Mouse (Mus musculus) embryo, embryonic 10 days (tissue): ENCODE measurements around the gene Ccdc153.

Experiments used
- DNase-seq: peaks from one replicate; pipeline ENCODE4 v3.0.0-alpha.2; 2015; ENCODE audit warnings: low spot score

Ccdc153 gene

GRCm38 (mm10) chr9:44240399-44240798 lies at the start of gene Ccdc153:
Ccdc153 (plus strand) TSS chr9:44240676.
- DNase-seq: no peak

GRCm38 (mm10) chr9:44191166-44191565 lies 49.3 kb upstream of the Ccdc153 start:
- DNase-seq: no peak

DNA sequence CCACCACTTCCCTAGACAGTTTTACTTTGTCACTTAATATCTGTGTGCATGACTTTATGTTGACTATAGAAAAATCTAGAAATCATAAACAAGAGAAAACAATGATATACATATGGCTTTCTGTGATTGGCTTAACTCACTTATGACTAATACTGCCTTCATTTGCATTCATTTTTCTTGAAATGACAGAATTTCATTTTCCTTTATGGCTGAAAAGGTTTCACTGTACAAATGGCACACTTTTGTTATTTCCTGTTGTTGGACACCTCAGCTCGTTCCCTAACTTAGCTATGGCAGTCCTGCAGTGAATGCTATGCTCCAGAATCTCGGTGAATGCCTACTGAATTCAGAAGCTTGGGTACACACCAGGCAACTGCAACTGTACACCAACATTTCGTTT lies 48.2 kb upstream of the Ccdc153 start:
- no peak for DNase-seq

DNA sequence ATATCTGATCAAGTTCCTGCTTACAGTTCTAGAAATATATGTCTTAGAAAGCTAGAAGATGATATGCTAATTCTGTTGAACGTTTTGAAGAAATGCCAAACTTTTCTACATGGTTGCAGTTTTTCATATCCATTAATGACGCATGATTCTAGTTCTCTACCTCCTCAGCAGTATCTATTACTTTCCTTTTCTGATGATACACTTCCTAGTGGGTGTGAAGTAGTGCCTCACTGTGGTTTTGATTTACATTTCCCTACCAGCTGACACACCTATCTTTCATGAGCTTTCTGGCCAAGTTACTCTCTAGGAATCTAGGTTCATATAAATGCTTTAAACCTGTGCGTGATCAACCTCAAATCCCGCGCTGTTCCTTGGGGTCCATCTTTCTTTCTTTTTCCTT lies 47.7 kb upstream of the Ccdc153 start:
- DNase-seq: no peak

DNA sequence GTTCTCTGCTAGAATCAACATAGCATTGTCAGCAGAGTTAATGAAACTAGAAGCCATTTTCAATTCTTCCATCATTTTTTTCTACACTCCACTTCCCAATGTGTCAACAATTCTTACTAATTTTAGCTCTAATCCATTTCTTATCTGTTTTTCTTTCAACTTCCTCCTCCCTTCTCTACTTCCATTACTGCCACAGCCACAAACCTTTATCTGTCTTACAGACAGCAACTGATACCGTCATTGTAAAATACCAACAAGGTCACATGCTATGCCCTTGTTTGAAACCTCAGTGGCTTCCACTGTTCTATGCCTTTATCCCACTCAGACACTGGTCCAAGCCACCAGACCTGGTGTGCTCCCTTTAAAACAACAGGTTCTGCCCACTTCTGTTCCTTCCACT lies 46.5 kb upstream of the Ccdc153 start:
- no peak for DNase-seq

DNA sequence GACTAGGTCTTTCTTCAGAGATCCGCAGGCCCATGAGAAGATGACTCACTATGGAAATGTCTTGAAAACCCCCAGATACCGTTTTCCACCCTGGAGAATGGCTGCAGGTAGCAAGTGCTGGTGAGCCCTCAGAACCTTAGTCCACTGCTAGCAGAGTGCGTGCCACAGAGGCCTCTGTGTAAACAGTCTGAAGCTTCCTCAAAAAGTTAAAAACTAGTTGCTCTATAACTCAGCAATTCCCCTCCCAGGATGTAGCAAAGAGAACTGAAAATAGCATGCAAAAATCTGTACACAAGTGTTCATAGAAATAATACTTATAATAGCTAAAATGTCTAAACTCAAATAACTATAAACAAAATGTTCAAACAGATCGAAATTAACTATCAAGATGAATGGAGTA lies 44.1 kb upstream of the Ccdc153 start:
- no peak for DNase-seq

DNA sequence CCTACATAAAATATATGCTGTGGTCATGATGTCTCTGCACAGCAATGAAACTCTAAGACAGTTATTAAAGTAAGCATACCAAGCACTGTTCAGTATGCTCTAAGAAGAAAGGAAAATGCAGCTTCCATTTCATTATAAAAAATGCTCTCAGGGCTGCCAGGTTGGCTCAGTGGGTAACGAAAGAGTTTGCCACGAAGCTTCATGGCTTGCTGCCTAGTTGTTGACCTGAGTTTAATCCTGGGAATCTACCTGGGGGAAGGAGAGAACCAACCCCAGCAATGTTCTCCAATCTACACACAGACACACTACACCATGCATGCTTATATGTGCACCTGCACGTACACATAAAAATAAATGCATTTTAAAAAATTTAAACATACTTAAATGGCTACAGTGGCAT lies 41.3 kb upstream of the Ccdc153 start:
- no peak for DNase-seq

DNA sequence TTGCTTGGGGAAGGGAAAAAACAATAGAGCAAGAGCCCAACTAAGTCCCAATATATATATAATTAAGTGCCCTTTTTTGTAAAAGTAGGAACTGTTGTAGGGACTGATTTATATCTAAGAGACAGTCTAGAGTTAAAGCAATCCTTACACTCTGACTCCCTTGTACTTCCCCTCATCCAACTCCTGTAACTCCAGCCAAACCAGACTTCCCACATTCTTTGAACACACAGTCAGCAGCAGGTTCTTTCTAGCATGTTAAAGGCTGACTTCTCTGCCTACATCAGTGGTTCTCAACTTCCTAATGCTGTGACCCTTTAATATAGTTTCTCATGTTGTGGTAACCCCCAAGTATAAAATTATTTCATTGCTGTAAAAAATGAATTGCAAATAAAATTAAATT lies 40.9 kb upstream of the Ccdc153 start:
- peak; percentile 19 for DNase-seq

- DNase-seq: no peak
These were observed 40.0 kb upstream of the Ccdc153 start for GRCm38 (mm10) chr9:44200458-44200857.

DNA sequence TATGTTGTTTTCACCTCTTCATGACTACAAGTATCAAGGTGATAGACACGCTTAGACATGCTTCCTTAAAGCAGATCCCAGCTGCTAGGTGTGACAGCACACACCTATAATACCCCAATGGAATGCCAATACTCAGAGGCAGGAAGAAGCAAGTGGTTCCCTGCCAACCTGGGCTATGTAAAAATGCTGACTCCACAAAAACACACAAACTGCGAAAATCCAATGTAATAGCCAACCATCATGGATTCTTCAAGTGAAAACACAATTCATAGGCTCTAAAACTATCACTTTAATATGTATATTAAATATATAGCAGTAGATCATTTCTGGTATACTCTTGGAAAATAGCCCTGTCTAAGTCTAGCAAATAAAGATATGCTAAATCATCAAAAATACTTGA lies 32.6 kb upstream of the Ccdc153 start:
- DNase-seq: no peak

DNA sequence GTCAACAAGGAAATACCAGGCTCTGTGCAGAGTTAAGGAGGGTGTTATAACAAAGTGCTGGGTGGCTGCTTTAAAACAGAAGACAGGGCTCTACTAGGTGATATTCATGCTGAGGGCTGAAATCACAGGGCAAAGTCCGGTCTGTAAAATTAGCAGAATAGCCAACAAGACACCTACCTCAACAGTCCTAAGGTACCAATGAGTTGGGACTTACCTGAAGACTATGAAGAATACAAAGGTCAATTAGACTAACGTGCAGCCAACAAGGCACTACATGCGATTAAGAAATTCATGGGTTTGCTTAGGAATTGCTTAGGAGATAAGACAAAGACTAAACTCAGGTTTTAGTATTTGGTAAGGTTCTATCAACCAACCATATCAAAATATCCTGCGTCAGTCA lies 31.1 kb upstream of the Ccdc153 start:
- DNase-seq: no peak

DNA sequence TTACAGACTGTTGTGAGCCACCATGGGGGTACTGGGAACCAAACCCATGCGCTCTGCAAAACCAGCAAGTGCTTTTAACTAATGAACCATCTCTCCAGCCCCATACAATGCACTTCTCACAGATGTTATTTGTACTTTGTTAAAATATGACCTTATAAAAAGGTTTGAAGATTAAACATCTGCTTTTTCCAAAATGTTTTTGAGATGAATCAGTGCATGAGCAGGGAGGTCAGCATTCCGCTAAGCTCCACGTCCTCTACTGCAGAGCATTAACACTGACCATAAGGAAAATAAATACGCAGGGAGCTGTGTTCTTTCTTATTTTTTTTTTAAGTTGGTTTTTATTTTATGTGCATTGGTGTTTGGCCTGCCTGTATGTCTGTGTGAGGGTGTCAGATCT lies 28.1 kb upstream of the Ccdc153 start:
- DNase-seq: no peak

- DNase-seq: no peak
These were observed 26.9 kb upstream of the Ccdc153 start for GRCm38 (mm10) chr9:44213538-44213937.

DNA sequence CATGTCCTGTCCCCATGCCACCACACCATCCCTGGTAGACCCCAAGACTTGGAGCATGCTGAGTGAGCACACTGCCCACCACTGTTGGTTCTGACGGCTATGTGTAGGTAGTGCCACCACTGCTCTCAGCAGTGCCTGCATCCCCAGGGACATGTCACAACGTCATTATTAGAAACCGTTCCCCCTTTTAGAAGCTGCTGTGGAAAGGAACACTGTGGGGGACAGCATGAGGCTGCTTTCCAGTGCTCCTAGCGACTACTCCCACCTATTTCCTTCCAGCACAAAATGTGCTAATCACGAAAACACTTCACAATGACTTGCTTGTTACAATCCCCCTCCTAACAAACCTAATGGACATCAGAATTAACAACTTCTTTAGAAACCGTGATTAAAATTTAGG lies 14.5 kb upstream of the Ccdc153 start:
- no peak for DNase-seq

- DNase-seq: no peak
These were observed 8.9 kb upstream of the Ccdc153 start for GRCm38 (mm10) chr9:44231609-44232008.

- DNase-seq: no peak
These were observed 7.3 kb upstream of the Ccdc153 start for GRCm38 (mm10) chr9:44233021-44233801.

DNA sequence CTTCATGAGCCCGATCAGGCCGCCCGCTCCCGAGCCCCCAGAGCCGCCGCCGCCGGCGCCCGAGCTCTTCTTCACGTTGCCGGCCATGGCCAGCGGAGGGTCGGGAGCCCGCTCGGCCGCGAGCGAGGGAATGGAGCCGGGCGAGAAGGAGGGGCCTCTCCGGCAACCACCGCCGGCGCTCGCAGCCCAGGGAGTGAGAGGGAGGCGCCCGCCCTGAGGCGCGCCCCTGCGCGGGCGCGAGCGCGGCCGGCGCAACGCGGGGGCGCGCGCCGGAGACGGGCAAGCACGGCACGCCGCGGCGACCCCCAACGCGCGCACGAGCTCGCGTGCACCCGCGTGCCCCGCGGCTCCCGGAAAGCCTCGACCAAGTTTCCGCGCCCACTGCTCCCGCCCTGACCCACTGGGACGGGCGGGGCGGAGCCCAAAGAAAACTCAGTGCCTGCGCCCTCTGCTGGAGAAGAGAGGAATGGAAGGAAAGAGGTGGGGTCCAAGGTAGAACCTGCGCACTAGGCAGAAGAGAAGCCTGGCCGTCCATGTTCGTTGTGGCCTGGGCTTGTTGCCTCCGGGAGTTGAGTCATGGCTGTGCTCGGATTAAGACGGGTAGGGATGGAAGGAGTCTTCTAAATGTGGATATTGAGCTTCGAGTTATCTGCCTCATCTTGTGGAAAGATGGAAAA lies 6.5 kb upstream of the Ccdc153 start, which contains the start of gene Cbl:
TSS of gene Cbl (minus strand) at position 248 of the 677 bp plus-strand sequence.
- DNase-seq: peak; percentile 98

GRCm38 (mm10) chr9:44234479-44235427 lies 5.7 kb upstream of the Ccdc153 start:
- DNase-seq: peak; percentile 56

- no peak for DNase-seq
These were observed 3.9 kb upstream of the Ccdc153 start for GRCm38 (mm10) chr9:44236601-44237000.

- DNase-seq: no peak
These were observed 3.3 kb upstream of the Ccdc153 start for GRCm38 (mm10) chr9:44237128-44237527.

DNA sequence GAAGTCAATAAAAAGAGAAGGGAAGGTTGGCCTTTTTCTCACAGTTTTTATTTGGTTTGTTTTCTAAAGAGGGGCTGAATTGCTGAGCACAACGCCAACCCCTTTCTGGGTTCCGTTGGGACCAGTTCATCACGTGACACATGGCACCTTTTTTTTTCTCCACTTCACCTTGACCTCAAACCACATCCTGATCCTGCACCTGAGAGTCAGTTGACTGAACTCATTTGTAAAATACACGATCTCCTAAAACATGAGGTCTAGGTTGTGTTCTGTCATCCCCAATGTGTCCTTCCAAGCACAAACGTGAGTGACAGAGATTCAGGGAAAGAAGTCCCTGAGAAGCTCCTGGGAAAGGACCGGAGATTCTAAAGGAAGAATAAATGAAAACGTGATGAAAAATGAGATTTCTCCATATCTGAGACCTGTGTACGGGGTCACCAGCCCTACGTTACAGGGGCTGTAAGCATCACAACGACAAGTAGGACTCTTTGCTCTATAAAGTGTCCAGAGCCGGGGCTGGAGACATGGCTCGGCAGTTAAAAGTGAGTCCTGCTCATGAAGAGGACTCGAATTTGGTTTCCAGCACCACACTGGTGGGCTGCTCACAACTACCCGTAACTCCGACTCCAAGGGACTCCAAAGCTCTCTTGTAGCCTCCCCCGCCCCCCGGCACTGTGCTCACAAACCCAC lies 1.8 kb upstream of the Ccdc153 start:
- DNase-seq: no peak

DNA sequence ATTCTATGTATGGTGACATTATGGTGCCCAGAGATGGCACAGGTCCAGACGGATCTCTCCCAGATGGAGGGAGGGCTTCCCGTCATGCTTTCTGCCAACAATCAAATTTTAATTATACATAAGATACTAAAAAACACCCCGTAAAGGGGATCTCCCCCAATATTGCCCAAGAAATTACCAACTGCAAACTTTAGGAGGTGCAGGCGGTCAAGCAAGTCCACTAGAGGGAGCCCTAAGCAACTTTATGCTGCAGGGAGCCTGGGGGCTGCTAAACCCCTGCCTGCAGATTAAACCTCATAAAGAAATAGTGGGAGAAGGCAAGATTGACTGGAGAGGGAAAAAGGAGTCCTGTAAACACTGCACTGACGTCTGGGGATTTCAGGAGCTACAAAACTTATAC lies 1.0 kb upstream of the Ccdc153 start:
- DNase-seq: peak; percentile 81
